Mouse (Mus musculus) erythroblast, embryonic 14.5 days (primary cell): Measurements from ENCODE around the gene Smyd3.

Experiments used
- GATA1 ChIP-seq: IDR thresholded peaks from 2 replicates; pipeline ENCODE4 v1.6.1; 2012; ENCODE audit warnings: low read length, inconsistent platforms, mixed read lengths
- TAL1 ChIP-seq: IDR thresholded peaks from 3 replicates; pipeline ENCODE4 v1.6.1; 2012; ENCODE audit warnings: low read length, inconsistent platforms, mixed read lengths

GRCm38 (mm10) chr1:179559446-179560194, 41.8 kb upstream of the Smyd3 start:
- TF ChIP-seq GATA1 (no peak), TAL1 (no peak)
